Mouse (Mus musculus): ENCODE data around the gene Ttc28.
"Not testable (repeated sequence)": the region's sequence is repeated elsewhere in the genome, so short reads cannot be mapped to it uniquely, and the experiment has no call there.

The Ttc28 gene

GRCm38 (mm10) chr5:110879584-110880374, at the start of gene Ttc28:
Ttc28 (plus strand) TSS chr5:110879803.
- peak; percentile 22 for DNase-seq (ENCODE audit: extremely low read depth, low read depth)

GRCm38 (mm10) chr5:110831036-110831720, 48.4 kb upstream of the Ttc28 start:
- no peak for DNase-seq (ENCODE audit: extremely low read depth, low read depth)

GRCm38 (mm10) chr5:110835959-110836358, 43.6 kb upstream of the Ttc28 start:
- DNase-seq (ENCODE audit: extremely low read depth, low read depth) = peak; percentile 94

GRCm38 (mm10) chr5:110838016-110838415, 41.6 kb upstream of the Ttc28 start:
- DNase-seq (ENCODE audit: extremely low read depth, low read depth) = peak; percentile 25

- peak; percentile 55 for DNase-seq (ENCODE audit: extremely low read depth, low read depth)
Observed at GRCm38 (mm10) chr5:110839038-110839677, 40.4 kb upstream of the Ttc28 start.

GRCm38 (mm10) chr5:110839678-110840365, 39.8 kb upstream of the Ttc28 start, which contains the start of the genes Hscb and Chek2:
Hscb (minus strand) TSS chr5:110839777.
Chek2 (plus strand) TSS chr5:110839979.
- peak; percentile 99 for DNase-seq (ENCODE audit: extremely low read depth, low read depth)

- DNase-seq (ENCODE audit: extremely low read depth, low read depth) = peak; percentile 54
Observed at GRCm38 (mm10) chr5:110840465-110840864, 39.1 kb upstream of the Ttc28 start.

- DNase-seq (ENCODE audit: extremely low read depth, low read depth) = peak; percentile 40
Observed at GRCm38 (mm10) chr5:110841046-110841862, 38.3 kb upstream of the Ttc28 start.

- no peak for DNase-seq (ENCODE audit: extremely low read depth, low read depth)
Observed at GRCm38 (mm10) chr5:110852990-110853389, 26.6 kb upstream of the Ttc28 start.

GRCm38 (mm10) chr5:110857091-110857490, 22.5 kb upstream of the Ttc28 start:
- no peak for DNase-seq (ENCODE audit: extremely low read depth, low read depth)

- DNase-seq (ENCODE audit: extremely low read depth, low read depth) = no peak
Observed at GRCm38 (mm10) chr5:110859013-110859650, 20.5 kb upstream of the Ttc28 start.

GRCm38 (mm10) chr5:110860445-110860844, 19.2 kb upstream of the Ttc28 start:
- DNase-seq (ENCODE audit: extremely low read depth, low read depth) = no peak

GRCm38 (mm10) chr5:110868460-110868859, 11.1 kb upstream of the Ttc28 start:
- DNase-seq (ENCODE audit: extremely low read depth, low read depth) = no peak

GRCm38 (mm10) chr5:110869242-110869669, 10.3 kb upstream of the Ttc28 start:
- DNase-seq (ENCODE audit: extremely low read depth, low read depth) = no peak

GRCm38 (mm10) chr5:110873160-110873559, 6.4 kb upstream of the Ttc28 start:
- no peak for DNase-seq (ENCODE audit: extremely low read depth, low read depth)

GRCm38 (mm10) chr5:110874711-110875110, 4.9 kb upstream of the Ttc28 start:
- no peak for DNase-seq (ENCODE audit: extremely low read depth, low read depth)

- no peak for DNase-seq (ENCODE audit: extremely low read depth, low read depth)
Observed at GRCm38 (mm10) chr5:110875286-110875685, 4.3 kb upstream of the Ttc28 start.

GRCm38 (mm10) chr5:110877666-110878505, 1.7 kb upstream of the Ttc28 start:
- DNase-seq (ENCODE audit: extremely low read depth, low read depth) = no peak

- not testable (repeated sequence) for DNase-seq (ENCODE audit: extremely low read depth, low read depth)
Observed at GRCm38 (mm10) chr5:110878526-110878925, 1.1 kb upstream of the Ttc28 start.
